Mouse (Mus musculus) heart, postnatal 14 days (tissue): ENCODE results near the gene Gm9008. TPM values are rescaled to one million over a fixed set of nuclear protein-coding genes. Genes with fewer than 3 reads are reported as not detected.
"Not testable (repeated sequence)": the region's sequence is repeated elsewhere in the genome, so short reads cannot be mapped to it uniquely, and the experiment has no call there.

Experiments
- DNase-seq, 2 experiments: peaks; one replicate each; pipeline ENCODE4 v3.0.0; 2021 to 2022
- intact Hi-C: fragments of 180-260 bp; cut with DNase I; formaldehyde crosslinking; loops from one replicate; pipeline ENCODE4 v1.15.1; 2025
- long read RNA-seq, 2 experiments: library from polyadenylated mRNA; stranded (forward); transcript quantifications; one replicate each; pipeline ENCODE4 v2.0.0; 2021
- total RNA-seq, 2 experiments: library from RNA; stranded (reverse); gene quantifications; 2 replicates each; pipeline ENCODE4 v1.2.3; 2021

Gm9008 gene
- total RNA-seq: 1 to 10 TPM; 3.2 to 3.3 TPM
- long read RNA-seq, experiment 1, partial matches to known transcripts: 0 of 1 reads
- long read RNA-seq, experiment 1, other reads (novel, unspliced or antisense): 0 of 1 reads
- long read RNA-seq, experiment 2: 0 reads

DNA sequence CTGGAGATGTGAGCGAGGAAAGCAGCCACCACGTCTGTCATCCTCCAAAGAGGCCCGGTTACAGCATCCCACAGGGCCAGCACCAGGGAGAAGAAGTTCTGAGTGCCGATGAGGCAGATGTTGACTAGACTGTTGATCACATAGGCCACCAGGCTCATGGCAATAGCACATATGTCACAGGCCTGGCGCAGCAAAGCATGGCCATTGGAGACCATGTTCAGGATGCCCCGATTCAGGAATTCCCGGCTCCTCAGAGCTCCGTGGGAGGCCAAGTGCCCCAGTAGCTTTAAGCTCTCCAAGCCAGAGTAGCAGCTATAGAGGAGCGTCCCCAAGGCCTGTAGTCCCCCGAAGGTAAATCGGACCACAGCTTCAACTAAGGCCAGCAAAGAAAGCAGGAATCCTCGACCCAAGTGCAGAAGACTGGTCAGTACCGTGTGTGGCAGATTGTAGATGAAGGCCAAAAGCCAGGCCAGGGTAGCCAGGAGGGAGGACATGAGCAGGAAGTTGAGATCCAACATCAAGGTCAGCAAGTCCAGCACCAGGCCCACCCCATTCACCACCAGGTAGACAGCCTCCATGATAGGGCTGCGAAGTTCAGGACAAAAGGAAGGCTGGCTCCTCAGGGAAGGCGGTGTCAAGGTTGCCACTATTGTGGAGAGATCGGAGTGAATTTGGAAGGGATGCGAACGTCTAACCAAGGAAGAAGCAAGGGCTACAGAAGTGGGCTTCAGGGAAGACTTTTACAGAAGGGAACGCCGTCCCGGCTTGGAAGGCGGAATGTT, at the start of gene Gm9008:
Gene Gm9008, minus strand, starts transcription at position 731 of the 782 bp plus-strand sequence.
- DNase-seq, intact Hi-C loops: not testable (repeated sequence)

DNA sequence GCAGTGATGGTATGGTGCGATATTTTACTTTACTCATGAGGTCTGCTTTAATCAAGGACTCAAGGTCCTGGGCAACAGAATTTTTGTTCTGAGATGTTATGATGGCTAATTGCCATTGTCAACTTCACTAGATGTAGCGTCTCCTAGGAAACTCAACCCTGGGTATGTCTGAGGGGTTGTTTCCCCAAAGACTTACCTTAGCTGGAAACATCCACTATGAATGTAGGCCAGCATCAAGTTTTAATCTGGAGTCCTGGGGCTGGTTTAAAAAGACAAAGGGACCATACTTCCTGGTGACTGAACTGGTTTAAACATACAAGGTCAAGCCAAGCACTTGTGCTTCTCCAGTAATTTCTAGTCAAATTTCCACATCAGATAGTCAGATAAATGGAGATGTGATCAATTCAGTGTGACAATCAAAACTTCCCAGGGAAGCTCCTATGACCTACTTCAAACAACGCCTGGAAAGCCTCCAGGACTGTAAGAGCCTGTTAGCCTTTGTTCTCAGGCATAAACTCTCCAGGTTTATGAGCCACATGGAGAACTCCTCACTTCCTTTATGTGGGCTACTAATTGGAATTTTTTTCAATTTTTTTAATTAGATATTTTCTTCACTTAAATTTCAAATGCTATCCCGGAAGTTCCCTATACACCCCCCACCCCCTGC, 24.5 kb upstream of the Gm9008 start:
- intact Hi-C loops: no loop called here
- no peak for DNase-seq

DNA sequence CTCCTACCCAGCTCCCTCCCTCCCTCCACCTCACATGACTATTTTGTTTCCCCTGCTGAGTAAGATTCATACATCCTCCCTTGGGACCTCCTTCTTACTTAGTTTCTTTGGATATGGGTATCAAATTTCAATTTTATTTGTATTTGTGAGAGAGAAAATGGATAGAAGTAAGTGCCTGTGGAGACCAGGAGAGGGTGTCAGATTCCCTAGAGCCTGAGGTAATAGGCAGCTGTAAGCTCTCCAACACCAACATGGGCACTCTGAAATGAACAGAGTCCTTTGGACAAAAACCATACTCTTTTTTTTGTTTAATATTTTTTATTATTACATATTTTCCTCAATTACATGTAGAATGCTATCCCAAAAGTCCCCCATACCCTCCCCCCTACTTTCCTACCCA, 12.6 kb upstream of the Gm9008 start:
- intact Hi-C loops: no loop called here
- DNase-seq: no peak

DNA sequence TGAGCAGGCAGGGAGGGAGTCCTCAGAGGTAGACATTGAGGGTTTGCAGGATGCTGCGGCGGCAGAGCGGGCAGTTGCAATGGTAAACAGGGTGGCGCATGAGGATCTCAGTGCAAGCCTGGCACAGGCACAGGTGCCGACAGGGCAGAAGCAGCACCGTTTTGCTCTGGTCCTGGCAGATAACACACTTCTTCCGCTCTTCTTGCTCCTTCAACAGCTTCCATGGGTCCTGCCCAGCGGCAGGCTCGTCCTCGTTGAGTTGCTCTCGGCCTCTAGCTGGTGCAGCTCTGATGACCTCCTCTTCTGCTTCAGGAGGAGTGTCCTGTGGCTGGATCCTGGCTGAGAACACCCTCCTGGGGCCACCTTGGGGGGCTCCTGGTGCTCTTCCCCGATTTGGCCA, 1.2 kb downstream of the Gm9008 start:
- intact Hi-C loops, DNase-seq: not testable (repeated sequence)

DNA sequence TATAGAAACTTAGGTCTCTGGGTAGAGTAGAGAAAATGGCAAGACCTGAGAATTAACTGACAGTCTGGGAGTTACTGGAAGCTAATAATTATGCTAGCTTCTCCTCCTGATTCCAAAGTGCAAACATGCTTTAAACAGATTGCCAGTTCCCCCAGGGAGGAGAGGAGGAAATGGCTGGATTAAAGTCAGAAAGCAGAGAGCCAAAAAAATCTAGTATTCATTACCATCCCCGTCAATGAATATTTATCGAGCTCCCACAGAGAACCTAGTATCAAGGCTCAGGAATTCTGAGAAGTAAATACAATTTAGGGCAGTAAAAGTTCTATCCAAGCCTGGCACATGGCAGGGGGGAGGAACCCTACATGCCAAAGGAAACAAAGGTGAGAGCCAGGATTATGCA, 29.4 kb downstream of the Gm9008 start:
- DNase-seq: peak in 1 of 2 experiments; percentile 0
- intact Hi-C loops: no loop called here
